Mouse (Mus musculus) left cerebral cortex, postnatal 25 days (tissue): ENCODE results near the gene Lpin1. TPM values are rescaled to one million over a fixed set of nuclear protein-coding genes. Genes with fewer than 3 reads are reported as not detected.
A peak's percentile ranks its signal among the peaks of the same experiment; 100 is the strongest.

ENCODE experiments used
- DNase-seq, 2 experiments: peaks; one replicate each; pipeline ENCODE4 v3.0.0; 2022; ENCODE audit warnings: low spot score in 2 of 2, mixed read lengths in 1 of 2
- intact Hi-C: fragments of 180-260 bp; cut with DNase I; formaldehyde crosslinking; loops from one replicate; pipeline ENCODE4 v1.15.1; 2025
- total RNA-seq, 2 experiments: library from RNA; stranded (reverse); gene quantifications; 2 replicates each; pipeline ENCODE4 v1.2.3; 2021

Lpin1 gene
- total RNA-seq, 2 experiments from 2014 or later: 18.1 to 18.3 TPM

DNA sequence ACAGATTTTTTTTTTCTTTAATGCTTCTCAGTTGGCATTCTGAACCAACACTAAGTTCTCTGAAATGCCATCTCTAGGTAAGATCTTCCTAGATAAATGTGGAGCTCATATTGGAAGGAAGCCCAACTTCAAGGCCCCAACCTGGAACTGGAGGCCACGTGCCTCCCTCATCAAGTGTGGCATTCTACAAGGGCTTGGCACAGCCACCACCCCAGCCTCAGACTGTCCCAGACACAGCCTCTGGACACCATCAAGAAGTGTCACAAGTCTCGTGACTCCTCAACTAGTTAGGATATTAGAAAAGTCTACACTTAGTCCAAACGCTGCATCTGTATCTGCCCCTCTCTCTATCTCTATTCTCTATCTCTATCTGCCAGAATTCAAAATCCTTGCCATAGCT is 25.8 kb downstream of the Lpin1 start:
- DNase-seq: no peak
- intact Hi-C loops: no loop called here

DNA sequence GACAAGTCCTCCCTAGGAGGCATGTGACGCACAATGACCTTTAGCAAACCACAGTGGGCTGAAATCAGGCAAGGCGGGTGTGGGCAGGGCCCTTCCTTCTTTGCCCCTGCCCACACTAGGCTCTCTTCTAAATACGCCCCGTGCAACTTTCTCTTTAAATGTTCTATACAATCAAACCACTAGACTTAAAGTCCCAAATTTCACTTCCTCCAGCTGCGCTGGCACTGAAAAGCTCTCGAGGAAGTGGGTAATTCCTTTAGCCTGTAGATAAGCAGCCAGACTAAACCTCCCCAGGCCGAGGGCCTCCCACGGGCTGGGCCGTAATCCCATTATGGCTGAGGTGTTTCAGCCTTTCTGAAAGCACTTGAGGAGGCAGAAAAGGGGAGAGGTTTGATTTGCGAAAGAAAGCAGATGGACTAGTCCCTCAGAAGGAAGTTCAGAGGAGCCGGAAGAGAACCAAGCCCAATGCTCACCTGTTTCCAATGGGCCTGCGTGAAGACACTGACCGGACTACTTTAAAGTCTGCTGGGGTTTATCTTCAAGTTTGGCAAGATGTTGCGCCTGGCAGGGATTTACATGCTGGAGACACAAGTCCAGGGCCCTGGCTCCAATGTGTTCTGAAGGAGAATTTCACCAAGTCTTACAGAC is 26.6 kb downstream of the Lpin1 start:
- intact Hi-C loops: no loop called here
- DNase-seq: no peak

DNA sequence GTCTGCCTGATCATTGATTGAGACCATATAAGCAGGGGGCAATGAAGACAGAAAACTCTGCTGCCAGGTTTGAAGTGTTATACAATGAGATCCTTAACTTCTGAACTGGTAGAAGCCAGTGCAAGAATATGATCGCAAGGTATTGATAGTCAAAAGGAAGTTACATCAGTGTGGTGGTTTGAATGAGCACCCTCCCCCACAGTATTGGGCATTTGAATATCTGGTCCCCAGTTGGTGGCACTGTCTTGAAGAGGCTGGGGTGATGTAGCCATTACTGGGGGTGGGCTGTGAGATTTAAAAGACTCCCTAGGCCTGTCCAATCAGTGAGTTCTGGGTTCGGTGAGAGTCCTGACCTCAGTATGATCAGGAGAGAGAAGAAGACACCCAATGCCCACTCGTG is 27.5 kb downstream of the Lpin1 start:
- DNase-seq: no peak
- intact Hi-C loops: no loop called here

DNA sequence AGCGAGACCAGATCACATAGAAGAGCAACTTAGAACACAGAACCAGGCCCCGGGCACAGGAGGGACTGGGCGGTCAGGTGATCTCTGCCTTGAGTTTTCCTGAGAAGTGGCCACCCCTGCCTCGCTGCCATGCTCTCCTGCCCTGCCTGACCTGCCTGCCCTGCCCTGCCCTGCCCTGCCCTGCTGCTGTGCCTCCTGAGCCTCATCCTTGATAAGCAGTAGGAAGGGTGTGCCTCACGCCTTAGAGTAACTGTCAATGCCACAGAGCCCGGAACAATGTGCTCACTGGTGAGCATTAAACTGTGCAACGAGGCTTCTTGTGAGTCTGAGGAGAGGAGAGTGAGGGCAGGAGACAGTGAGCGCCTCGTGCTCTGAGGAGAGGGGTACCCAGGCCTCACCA is 30.5 kb downstream of the Lpin1 start:
- intact Hi-C loops: no loop called here
- DNase-seq: no peak

DNA sequence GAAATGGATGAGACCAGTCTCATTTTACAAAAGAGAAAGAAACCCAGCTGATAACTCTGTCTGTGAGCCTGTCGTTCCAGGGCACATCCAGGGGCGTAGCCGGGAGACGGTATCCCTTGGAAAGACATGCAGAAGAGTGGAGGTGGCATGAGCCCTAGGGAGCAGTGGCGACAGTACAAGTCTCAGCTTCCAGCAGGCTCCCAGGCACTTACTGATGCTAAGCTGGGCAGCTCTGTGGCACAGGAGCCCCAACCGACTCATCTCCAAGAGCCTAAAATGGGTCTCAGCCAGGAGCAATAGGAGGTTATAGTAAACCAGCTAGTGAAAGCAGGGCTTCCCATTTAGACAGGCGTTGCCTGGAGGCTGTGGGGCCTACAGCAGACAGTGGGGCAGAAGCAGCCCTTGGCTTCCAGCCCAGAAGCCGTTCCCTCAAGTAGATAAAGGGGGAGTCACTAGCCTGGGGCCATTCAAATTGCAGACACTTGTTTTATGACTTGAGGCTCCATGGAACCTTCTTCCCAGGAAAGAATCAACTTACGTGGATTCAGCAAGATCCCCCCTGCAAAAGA is 33.0 kb downstream of the Lpin1 start:
- intact Hi-C loops: no loop called here
- no peak for DNase-seq

DNA sequence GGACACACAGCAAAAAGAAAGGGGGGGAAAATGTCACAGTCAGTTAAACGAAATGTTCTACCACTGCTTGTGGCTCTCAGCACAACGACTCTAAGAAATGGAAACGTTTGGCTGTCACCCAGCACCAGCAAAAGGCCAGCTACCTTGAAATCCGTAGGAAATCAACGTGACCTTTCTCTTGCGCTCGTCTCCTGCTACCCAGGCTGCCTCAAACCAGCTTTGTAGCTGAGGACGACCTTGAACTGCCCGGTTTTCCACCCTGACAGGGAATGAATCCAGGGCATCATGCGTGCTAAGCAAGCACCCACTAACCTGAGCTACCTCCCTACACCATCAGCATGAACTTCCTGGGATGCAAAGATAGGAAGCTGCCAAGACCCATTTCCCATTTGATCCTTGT is 39.5 kb downstream of the Lpin1 start:
- intact Hi-C loops: no loop called here
- no peak for DNase-seq

DNA sequence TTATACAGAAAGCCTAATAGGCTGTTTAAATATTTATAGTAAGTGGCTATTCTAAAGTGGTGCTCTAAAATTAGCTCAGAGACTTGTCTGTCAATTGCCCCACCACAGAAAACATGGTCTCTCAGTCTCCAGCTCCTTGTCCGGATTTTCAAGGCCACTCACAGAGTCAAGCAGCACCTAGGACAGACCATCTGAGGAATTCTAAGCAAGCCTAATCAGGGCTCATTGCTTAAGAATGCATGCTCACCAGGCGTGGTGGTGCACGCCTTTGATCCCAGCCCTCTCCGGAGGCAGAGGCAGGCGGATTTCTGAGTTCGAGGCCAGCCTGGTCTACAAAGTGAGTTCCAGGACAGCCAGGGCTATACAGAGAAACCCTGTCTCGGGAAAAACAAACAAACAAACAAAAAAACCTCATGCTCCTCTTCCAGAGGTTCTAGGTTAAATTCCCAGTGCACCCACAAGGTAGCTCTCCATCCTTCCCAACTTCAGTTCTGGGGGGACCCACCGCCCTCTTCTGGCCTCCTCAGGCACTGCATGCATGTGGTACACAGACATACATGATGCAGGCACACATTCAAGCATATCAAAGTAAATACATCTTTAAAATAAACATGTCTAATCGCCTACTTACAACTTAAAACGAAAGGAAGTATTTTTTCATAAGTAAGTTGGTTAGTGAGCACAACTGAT is 40.2 kb downstream of the Lpin1 start:
- no peak for DNase-seq
- intact Hi-C loops: no loop called here

DNA sequence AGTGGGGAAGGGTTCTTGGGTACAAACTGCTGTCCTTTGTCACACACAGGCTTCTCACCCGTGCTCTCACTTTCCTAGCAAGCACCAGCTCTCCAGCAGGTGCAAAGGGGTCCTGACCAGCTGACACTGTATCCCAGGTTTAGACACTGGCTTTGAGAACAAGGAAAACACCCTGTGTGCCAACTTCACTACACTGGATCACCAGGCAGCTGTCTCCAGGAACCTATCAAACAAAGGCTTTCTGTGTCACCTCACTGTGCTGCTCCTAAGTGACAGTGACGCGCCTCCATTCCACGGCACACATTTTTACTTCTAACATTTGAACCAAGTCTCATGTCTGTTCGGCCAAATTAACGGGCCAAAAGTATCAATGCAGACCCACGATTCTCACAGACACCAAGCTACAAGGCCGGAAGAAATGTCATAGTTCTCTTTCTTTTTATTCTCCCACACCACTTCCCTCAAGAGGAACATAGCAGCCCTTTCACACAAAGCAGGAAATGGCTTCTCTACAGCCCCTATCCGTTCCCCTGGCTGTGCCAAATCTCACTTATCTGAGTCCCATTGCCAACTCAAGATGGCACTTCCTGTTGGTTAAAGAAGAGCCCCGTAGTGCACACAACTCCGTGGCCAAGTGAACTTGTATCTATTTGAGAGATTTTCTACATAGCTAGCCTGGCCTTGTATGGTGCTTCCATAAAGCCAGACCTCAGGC is 41.7 kb downstream of the Lpin1 start:
- intact Hi-C loops: loop anchor here (1.0 to 10.0 kb wide), 4 partner anchors 65 to 446 kb away; partner anchors contain the start of gene 2410004P03Rik

DNA sequence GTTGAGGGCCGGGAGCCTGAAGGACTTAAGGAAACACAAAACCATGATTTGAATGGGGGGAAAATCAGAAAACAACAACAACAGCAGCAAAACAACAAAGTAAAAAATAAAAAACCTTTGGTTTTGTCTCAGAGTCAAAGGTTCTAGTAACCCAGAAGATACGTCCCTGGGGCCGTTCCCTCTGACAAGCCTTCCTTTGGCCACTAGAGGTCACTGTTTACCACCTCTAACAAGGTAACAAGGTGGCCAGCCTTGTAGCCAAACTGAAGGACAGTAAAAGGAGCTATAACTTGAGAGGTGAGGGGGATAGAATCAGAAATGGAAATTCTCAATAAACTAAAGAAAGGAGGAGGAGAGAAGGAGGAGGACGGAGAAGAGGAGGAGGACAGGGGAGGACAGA is 42.3 kb downstream of the Lpin1 start:
- peak; percentile 63 for DNase-seq
- intact Hi-C loops: loop anchor here (1.0 to 10.0 kb wide), 4 partner anchors 66 to 446 kb away; partner anchors contain the start of gene 2410004P03Rik

More for the DNA sequence above, 41.7 kb downstream of the Lpin1 start:
- DNase-seq: no peak

DNA sequence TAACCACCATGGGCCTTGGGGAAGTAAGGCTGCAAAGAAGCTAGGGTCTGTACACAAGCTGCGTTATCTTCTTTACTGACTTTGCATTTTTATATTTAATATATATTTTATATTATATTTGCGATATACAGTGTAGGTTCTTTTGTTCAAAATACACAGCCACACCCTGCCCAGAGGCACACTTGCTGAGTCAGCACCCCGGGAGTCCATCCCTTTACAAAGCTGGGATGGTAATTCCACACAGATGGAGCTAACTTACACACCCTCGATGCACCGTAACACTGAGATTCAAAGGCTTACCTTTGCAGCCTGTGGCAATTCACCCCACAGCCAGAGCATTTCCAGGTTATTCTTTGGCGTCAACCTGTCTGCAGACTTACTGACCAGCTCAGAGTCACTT is 42.7 kb downstream of the Lpin1 start:
- no peak for DNase-seq
- intact Hi-C loops: loop anchor here (1.0 to 10.0 kb wide), 4 partner anchors 66 to 447 kb away; partner anchors contain the start of gene 2410004P03Rik

DNA sequence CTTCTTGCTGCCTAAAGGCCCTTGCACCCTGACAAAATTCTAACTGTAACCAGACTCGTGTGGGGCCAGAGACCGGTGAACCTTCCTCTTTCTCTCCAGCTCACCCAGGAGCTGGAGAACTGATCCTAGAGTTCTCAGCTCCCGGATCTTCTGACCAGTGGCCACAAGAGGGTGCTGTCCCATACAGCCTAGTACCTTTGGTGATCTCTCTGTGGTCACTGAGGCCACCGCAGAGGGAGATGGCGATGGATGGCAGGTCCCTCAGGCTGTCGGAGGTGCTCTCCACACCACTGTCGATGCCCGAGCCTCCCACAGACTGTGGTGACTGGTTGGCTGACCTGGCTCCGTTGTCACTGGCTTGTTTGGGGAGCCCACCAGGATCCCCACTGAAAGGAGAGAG is 47.3 kb downstream of the Lpin1 start:
- intact Hi-C loops: loop anchor here (10.0 kb wide), 1 partner anchor 451 kb away; the partner anchor contains the start of gene 2410004P03Rik
- DNase-seq: peak; percentile 42 to 55

DNA sequence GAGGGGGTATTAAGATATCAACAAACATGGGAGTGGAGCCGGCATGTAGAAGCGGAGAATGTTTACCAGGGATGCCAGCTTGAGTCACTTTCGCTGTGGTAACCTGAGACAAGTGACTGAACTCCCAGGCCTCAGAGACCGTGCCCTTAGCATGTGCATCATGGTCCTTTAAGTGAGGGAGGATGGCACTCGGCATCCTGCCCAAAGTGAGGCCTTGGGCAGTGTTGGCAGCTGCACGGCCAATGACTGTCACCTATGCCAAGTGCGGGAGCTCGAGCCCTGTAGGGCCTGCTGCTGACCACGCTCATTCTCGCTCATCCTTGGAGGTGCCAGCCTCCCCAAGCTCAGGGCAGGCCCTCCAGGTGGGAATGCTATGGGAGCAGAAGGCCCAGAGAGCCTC is 48.1 kb downstream of the Lpin1 start:
- intact Hi-C loops: loop anchor here (10.0 kb wide), 1 partner anchor 452 kb away; the partner anchor contains the start of gene 2410004P03Rik
- DNase-seq: no peak

DNA sequence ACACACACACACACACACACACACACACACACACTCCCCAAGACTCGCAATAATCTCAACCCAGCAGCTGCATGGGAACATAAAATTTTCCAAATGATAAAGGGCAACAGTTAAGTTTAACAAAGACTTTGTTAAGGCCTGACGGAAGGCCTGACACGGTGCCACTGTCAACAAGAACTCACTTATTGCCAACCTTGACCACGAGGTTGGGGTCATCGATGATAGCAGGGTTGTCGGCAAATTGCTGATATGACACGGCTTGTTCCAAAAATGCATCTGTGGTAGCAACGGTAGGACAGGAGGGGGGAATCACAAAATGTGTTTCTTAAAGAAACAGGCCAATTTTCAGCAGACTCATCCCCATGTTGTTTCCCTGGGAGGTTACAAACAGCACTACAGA is 48.6 kb downstream of the Lpin1 start:
- no peak for DNase-seq
- intact Hi-C loops: loop anchor here (10.0 kb wide), 1 partner anchor 453 kb away; the partner anchor contains the start of gene 2410004P03Rik

DNA sequence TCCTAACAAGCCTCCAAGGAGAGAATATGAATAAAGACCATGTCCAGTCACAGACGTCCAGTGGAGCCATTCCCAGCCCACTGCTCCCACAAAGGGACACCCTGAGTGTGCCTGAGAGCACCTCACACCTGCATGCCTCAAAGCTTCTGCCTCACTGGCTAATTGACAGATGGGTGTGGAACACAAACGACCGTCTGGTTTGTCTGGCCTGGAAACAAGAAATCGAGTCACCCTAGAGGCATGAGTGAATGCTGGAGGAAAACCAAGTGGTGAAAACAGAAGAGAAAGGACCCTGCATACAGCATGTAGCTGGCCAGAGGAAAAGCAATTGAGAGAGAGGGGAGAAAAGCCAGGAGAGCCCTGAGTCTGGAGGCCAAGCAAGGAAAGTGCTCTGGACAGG is 53.5 kb downstream of the Lpin1 start:
- intact Hi-C loops: no loop called here
- DNase-seq: no peak

DNA sequence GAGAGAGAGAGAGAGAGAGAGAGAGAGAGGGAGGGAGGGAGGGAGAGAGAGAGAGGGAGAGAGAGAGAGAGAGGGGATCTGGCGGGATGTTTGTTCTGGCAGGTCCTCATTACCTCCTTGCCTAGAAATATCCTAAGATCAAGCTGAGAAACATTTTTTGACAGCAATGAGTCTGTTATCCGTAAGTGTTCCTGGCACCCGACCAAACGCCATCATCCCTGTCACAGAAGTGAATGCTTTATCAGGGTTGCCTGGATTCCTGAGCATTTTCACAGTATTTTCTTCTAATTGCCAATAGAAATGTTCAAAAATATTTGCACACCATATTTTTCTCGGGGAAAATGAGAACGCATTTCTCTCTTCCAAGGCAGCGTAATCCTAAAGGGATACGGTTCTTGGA is 56.6 kb downstream of the Lpin1 start:
- DNase-seq: peak; percentile 24 to 42
- intact Hi-C loops: no loop called here

DNA sequence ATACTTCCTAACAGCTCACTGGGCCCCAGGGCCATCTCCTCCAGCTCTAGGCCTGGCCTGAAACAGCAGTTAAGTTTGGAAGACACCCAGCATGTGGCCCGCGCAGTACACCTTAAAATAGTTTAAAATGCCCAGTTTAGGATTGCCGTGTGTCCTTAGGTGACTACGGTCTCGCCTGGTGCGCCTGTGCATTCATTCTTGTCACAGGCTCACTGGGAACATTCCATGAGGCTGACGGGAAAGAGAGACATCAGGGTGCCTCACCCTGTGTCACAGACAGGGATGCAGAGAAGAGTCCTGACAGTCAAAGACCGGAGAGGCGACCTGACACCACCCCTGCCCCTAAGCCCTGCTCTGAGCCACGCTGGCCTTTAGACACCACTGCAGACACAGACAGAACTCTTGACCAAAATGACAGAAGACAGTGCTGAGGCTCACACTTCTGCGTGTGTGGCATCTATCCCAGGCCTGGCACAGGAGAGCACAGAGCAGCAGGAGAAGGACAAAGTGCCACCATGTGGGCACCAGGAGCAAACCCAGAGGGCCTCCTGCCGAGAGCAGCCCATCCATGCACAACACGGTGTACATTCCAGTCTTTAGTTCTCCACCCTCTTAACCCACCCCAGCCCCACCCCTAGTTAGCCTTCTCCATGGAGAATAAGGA is 58.5 kb downstream of the Lpin1 start:
- intact Hi-C loops: no loop called here
- DNase-seq: peak in 1 of 2 experiments; percentile 8

DNA sequence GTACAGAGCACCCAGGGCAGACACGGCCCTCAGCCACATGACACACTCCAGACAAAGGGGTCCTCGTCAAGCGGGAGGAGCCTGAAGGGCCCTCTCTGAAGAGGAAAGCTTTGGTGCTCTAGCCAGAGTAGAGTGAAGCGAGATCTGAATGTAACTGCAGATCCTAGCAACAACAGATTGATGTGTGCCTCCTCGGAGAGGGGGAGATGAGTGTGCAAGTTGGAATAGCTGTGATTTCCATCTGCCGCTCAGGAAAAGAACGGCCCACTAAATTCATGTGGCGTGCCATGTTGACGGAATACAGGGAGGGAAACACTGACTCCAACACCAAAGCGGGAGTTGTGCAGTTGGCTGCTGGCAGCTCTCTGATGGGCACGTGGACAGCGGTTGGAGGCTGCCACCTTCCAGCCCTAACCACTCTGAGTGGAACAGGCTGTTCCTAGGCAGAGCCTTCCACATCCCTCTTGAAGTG is 59.7 kb downstream of the Lpin1 start:
- intact Hi-C loops: no loop called here
- DNase-seq: peak; percentile 43 to 55

DNA sequence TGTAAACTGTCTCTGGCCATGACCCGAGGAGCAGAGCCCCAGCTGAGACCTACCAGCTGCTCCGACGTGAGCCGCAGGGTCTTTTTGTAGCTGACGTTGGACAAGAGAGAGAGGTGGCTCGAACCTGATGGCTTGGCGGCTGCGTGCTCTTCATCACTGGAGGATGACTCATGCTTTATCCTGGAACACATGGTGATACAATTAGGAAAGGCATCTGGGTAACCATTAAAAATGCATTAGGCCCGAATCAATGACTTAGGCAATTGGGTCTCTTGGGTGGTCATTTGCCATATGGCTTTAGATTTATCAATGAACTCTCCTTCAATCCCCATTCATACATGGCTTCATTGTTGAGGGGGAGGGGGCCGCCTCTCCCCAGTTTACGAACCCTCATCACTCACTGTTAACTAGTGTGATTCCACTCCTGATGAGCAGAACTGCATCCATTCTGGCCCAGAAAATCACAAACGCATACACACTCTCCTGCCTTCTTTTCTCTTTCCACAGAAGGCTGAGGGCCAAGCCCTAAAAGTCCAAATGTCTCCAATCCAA is 61.9 kb downstream of the Lpin1 start:
- no peak for DNase-seq
- intact Hi-C loops: no loop called here

DNA sequence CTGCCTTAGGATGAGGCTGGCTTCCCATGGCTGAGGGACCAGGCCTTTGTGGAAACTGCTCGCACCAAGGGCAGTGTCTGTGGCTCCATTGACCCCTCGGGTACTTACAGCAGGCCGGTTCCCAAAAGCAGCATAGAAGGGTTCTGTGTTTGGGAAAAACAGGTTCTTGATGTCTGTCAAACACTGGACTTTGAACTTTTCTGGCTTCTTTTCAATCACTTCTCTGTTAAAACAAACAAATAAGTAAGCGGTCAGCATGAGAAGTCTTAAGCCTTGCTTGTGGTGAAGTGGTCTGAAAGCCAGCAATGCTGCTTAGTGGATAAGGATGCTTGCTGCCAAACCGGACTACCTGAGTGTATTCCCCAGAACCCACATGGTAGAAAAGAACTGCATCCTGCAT is 69.2 kb downstream of the Lpin1 start:
- DNase-seq: no peak

More for the DNA sequence above, 69.2 kb downstream of the Lpin1 start:
- intact Hi-C loops: no loop called here
